Mouse (Mus musculus) liver, postnatal 0 days (tissue): ENCODE measurements around the gene Arid3b.

Experiments used
- CTCF ChIP-seq: sonication (generic); IDR thresholded peaks from 2 replicates; pipeline ENCODE4 v1.5.1; 2016; ENCODE audit warnings: antibody characterized with exemption, low read depth
- EP300 ChIP-seq: IDR thresholded peaks from 2 replicates; pipeline ENCODE4 v1.6.1; 2016; ENCODE audit warnings: antibody characterized with exemption, low read depth, mild to moderate bottlenecking

- TF ChIP-seq CTCF (no peak), EP300 (no peak)
Measured at GRCm38 (mm10) chr9:57874994-57875393, 38.4 kb upstream of the Arid3b start.
